Mouse (Mus musculus) left cerebral cortex, postnatal 14 days (tissue): Measurements from ENCODE around the gene Map3k11. TPM values are rescaled to one million over a fixed set of nuclear protein-coding genes. Genes with fewer than 3 reads are reported as not detected.

ENCODE experiments used
- DNase-seq, 2 experiments: peaks; one replicate each; pipeline ENCODE4 v3.0.0; 2021 to 2022; ENCODE audit warnings: low spot score in 2 of 2, mixed read lengths in 1 of 2
- intact Hi-C: fragments of 180-260 bp; cut with DNase I; formaldehyde crosslinking; loops from one replicate; pipeline ENCODE4 v1.15.1; 2025
- total RNA-seq, 2 experiments: library from RNA; stranded (reverse); gene quantifications; 2 replicates each; pipeline ENCODE4 v1.2.3; 2021

Gene Map3k11
- total RNA-seq, 2 experiments from 2014 or later: 12.6 to 15.9 TPM

DNA sequence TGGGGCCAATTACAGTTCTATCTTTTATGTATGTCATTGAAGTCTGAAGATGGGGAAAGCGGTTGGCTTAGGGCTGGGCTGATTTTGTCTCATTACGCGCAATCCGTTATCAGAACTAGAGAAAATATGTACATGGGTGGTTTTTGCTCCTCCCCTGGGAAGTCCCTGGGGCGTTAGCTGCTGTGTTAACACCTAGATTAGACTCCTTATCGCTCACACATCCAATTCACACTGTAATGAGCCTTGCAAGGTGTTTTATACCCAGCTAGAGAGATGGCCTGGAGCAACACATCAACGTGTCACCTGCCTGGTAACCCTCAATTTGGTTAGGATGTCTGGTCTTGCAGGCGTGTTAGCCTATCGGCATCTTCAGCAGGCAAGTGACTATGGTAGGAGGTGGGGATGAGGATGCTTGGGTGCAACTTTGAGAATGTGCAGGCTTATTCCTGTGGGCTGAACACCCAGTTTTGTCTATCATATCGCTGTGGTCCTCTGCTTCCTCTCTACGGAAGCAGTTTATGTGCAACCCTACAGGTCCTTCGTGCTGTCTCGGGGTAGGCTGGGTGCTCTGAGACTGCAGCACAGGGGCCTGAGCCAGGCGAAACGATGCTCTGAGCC lies 38.5 kb downstream of the Map3k11 start:
- no peak for DNase-seq
- intact Hi-C loops: loop anchor here (5.0 kb wide), 1 partner anchor 45 kb away; the partner anchor contains the start of gene Scyl1

DNA sequence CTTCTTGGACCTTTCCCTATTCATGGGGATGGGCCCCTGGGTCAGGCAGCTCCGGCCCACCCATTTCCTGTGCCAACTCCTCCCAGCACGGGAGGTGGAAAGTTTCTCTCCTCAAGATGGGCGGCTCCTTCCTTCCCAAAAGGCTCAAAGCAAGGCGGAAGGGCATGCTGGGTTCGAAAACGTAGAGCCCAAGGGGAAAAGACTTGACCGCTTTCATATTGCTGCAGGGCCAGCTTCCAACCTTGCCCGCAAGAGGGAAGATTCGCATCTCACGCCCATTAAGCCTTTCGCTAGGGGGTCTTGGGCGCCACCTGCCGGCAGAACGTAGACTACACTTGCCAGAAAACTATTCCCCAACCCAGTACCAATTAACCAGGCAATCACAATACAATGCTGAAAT lies 39.2 kb downstream of the Map3k11 start:
- intact Hi-C loops: loop anchor here (1.0 to 5.0 kb wide), 2 partner anchors 35 to 45 kb away; partner anchors contain the start of gene Scyl1
- DNase-seq: peak; percentile 85 to 89

DNA sequence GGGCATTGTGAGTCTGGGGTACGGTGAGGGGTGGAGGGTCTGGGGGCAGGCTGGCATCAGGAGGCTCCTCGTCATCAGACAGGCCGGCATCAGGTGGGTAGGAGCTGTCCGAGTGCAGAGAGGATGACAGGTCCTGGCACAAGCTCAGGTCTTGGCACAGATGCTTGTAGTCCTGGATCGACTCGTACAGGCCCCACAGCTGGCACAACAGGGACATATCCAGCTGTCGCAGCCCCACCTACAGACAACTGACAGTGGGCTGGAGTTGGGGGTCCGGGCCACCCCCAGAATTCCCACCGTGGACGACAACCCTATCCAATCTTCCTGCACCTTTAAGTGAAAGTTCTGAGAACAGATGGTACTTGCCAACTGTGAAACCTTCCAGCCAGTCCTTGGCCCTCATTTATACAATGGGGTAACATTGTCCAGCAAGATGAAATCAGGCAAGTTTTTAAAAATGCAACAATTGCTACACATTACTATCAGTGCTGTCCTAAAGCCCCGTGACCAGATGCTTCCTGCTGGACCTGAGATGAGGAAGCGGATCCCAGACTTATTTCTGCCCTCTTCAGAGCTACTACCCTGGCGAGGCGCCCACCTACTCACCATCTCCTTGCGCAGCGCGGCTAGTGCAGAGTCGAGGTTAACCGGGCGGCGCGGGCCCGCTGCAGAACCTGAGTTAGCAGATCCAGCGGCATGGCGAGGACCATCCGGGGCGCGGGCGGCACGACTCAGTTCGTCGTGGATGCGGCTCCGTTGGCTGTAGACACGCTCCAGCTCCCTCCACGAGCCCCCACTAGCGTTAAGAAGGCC lies 40.3 kb downstream of the Map3k11 start:
- intact Hi-C loops: loop anchor here (1.0 to 5.0 kb wide), 2 partner anchors 37 to 43 kb away; partner anchors contain the start of gene Scyl1
- DNase-seq: peak; percentile 67 to 70

DNA sequence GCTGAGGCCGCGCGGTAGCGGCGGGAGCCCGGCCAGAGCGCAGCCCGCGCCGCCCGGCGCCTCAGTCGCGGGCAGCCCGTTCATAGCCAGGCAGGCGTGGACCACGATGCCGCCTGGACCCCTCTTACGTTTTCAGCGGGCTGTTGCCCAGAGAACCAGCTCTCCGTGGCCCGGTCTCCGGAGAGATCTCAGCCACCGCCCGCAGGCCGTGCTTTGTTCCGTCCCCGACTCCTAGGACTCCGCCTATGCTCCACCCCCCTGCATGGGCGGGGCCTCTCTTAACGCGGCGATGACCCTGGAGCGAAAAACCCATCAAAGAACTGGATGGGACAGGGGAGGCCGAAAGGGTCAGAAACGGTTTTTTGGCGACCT lies 40.9 kb downstream of the Map3k11 start, which contains the start of gene Fam89b:
Fam89b (minus strand) TSS at position 210 of the 372 bp plus-strand sequence.
- peak; percentile 73 to 81 for DNase-seq
- intact Hi-C loops: loop anchor here (5.0 kb wide), 1 partner anchor 43 kb away; the partner anchor contains the start of gene Scyl1

DNA sequence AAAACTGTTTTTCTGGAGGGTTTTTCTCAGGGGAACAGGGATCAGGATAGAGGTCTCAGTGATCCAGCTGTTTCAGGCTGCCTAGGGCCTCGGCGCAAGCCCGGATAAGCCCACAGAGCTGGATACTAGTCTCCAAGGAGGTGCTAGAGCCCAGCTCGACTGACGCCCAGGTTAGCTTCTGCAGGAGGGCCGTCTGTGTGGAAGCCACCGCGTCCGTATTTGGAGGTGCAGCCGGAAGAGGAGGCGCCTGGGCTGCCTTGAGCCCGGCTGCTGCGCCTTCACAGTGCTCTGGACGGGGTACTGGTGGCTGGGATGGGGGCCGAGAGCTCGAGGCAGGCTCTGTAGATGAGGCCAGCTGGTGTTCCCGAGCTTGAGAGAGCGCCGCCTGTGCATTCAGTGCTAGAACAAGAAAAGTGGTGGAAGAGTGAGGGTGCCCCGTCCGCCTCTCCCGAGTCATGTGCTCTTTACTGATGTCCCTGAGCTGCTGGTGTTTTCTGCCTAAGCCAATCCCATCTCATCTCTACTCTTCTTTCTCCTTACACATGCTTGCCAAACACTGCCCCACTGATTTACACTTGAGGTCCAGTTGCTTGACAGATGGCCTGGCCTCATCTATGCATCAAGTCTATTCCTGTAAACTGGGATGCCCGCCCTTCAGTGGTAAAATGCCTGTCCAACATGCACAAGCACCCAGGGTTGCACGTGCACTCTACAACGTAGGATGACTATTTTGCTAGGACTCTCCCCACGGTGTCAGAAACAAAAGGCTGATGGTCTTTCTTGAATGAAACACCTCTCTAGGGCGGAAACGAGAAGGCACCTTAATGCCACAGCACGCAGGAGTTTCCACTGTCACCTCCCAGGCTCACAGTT lies 42.0 kb downstream of the Map3k11 start:
- intact Hi-C loops: no loop called here

DNA sequence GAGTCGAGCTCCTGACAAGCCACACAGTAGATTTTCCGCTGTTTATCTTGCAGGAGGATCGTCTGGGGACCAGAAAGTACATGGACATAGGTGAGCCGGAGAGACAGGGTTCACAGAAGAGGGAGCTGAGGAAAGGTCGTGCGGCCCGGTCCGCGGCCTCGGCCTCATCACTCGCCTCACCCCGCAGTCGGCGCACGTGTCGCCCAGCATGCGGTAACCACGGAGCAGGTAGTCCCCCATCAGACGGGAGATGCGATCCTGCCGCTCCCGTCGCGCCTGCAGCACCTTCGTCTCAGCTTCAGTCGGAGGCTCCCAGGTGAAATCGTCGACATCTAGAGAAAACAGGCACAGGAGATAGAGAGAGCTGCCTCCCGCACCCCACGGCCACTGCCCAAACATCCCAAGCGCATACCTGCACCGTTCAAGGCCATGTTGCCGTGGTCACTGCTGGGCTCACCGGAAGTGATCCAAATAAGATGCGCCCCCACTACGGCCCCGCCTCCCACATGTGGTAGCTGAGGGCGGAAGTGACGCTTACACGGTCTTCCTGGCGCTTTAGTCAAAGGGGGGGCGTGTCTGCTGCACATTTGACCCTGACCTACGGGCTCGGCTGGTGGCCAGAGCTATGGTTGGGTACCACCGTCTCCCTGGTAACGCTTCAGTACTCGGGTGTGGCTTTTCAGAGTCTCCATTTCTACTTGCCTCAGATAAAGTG lies 42.9 kb downstream of the Map3k11 start:
- intact Hi-C loops: no loop called here
- DNase-seq: peak; percentile 93 to 94

More for the DNA sequence above, 42.0 kb downstream of the Map3k11 start:
- no peak for DNase-seq

DNA sequence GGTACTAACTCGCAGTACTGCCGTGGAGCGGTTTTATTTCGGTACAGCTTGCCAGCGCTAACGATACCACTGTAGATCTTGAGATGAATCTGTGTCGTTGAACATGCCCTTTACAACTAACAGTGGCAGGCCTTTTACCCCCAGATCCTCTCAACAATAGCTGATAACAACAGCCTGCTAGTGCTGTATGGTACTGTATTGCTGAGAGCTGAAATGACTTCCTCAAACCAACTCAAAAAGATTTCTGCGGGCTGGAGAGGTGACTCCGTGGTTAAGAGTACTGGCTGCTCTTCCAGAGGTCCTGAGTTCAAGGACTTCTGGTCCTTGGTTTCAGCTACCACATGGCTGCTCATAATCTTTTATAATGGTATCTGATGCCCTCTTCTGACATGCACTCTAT lies 45.8 kb downstream of the Map3k11 start:
- intact Hi-C loops: no loop called here
- DNase-seq: no peak

DNA sequence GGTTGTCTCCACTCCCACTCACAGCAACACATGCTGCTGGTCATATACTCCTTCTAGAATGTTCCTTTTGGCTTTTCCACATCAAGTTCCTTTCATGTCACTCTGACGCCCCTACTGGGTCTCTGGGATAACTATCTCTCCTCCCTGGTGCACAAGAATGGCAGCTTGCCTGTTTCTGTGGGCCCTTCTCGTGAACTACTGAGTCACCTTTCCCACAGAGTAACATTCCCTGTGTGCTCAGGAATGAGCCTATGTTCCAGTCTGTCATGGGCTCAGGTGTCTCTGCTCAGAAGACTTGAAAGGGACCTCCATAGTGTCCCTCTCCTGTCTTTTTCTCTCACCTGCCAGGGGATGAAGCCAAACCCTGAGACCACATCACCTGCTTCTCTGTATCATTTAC lies 50.9 kb downstream of the Map3k11 start:
- no peak for DNase-seq
- intact Hi-C loops: no loop called here

DNA sequence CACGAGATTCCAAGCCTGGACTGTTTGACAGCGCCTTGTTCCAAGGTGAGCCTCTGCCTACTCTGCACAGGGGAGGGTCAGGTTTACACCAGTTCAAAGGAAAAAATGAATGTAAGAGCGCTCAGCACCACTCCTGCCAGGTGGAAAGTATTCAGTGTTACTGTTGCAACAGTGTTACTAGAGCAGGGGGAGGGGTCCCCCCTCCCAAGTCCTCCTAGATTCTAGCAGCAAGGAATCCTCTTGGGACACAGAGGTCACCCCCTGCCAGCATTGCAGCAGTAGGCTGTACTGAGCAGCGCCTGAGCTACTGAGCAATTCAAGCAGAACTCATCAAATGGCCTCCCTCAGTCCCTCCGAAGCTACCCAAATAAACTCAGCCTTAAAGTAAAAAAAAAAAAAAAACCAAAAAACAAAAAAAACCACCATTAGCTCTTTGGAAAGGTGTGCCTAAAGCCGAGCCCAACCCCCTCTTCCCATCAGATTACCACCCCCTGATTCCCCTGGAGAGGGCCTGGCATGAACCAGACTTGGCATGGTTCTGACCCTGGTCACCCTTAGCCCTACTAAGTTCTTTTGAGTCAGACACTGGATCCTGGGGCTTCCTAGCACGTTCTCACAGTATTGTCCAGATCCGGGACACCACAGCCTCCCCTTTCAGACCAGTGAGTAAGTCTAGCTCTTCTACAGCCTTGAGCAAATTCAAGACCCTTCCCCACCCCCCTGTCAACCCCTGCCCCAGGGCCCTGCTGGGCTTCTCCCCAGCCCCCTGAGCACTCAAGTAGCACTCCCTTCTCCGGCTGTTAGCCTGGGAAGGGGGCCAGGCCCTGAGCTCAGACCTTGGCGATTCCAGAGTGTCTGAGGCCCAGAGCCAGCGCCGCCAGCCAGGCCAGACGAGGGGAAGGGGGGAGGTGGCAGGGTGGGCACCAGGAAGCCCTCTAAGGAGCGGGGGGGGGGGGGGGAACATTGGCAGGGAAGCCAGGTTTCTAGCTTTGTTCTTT lies 52.1 kb downstream of the Map3k11 start, which contains the start of gene Ltbp3:
Ltbp3 (plus strand) TSS at position 585 of the 998 bp plus-strand sequence.
- DNase-seq: peak in 1 of 2 experiments; percentile 58
- intact Hi-C loops: no loop called here

DNA sequence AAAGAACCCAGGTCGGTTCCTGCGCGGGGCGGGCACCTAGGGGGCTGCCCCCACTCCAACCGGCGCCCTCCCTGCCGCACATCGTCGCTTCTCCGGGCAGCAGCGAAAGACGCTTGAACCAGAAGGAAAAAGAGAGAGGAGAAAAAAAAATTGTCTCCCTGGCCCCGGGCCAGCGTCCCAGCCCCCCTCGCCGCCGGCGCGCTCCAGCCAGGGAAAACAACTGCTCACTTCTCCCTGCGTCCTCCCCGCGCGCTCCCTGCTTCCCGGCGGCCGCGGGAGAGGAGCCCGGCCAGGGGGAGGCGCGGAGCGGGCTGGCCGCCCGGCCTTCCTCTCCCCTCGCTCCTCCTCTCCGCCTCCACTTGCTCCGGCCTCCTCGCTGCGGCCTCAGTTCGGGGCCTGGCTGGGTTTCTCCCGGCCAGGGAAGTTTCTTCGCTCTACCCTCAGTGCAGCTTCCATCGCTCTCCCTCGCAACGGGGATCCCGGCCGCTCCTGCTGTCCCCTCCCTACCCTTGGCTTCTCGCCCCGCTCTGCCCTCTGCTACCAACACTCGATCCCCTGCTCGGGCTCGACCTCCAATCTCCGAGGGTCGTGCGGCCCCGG lies 53.2 kb downstream of the Map3k11 start:
- peak; percentile 67 to 70 for DNase-seq
- intact Hi-C loops: no loop called here

DNA sequence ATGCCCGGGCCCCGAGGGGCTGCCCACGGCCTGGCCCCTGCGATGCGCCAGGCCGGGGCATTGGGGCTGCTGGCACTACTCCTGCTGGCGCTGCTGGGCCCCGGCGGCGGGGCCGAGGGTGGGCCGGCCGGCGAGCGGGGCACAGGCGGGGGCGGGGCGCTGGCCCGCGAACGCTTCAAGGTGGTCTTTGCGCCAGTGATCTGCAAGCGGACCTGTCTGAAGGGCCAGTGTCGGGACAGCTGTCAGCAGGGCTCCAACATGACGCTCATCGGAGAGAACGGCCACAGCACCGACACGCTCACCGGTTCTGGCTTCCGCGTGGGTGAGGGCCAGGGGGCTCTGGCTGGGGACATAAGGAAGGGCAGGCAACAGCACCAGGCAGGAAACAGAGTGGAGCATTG lies 53.7 kb downstream of the Map3k11 start:
- DNase-seq: no peak

DNA sequence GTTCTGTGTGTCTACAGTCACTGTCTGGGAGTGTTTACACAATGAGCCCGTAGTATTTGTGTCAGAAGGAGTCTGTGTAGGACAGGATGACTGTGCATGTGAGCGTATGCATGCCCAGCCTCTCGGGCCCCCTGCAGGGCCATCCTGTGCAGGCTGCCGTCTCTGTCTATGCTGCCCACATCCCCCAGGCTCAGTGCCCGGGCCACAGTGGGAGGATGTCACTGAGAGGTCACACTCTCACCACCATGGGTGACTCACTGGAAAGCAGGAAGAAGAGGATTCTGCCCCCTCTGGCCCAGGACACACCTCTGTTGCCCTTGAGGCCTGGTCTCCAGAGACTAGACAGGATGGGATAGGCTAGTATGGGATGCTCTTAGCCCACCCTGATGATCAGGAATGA lies 55.0 kb downstream of the Map3k11 start:
- no peak for DNase-seq
- intact Hi-C loops: no loop called here

More for the DNA sequence above, 53.7 kb downstream of the Map3k11 start:
- intact Hi-C loops: no loop called here

DNA sequence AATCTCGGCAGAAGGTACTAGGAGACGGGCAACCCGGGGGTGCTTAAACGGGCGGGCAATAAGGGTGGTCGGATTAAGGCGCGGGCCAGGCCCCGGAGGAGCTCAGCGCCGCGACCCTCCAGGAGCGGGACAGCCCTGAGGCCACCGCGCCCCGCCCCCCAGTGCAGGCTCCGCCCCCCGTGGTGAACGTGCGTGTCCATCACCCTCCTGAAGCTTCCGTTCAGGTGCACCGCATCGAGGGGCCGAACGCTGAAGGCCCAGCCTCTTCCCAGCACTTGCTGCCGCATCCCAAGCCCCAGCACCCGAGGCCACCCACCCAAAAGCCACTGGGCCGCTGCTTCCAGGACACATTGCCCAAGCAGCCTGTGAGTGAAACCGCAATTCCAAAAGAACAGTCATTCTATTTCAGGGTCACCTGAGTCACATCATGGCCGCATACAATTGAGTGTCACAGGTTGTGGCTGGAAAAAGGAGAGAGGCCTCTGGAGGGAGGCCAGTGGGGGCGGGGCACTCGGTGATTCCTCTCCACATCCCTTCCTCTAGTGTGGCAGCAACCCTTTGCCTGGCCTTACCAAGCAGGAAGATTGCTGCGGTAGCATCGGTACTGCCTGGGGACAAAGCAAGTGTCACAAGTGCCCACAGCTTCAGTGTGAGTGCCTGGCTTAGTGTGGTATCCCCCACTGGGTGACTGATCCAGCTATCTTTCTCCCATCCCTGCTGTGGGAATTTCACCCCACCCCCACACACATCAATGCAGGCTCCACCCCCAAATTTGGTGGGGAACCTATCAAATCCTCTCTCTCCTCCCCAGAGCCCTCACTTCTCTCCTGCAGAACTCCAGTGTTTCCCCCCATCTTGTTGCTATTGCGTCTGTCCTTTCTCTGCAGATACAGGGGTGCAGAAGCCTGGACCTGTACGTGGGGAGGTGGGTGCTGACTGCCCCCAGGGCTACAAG lies 57.5 kb downstream of the Map3k11 start:
- no peak for DNase-seq
- intact Hi-C loops: no loop called here

DNA sequence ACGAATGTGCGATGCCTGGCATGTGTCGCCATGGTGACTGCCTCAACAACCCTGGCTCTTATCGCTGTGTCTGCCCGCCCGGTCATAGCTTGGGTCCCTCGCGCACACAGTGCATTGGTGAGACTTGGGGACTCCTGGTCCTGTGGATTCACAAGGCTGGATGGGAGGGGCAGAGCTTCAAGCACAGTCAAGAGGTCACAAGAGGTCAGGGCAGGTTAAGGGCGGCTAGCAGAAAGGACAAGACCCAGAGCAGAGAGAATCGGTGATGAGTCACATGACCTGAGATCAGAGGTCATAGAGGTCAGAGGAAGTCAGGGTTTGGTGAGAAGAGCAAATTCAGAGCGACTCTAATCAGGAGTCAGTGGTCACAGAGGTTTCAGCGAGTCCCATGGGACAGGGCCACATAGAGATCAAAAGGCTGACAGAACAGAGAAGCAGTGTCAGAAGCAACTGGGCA lies 58.4 kb downstream of the Map3k11 start:
- DNase-seq: no peak
- intact Hi-C loops: no loop called here

DNA sequence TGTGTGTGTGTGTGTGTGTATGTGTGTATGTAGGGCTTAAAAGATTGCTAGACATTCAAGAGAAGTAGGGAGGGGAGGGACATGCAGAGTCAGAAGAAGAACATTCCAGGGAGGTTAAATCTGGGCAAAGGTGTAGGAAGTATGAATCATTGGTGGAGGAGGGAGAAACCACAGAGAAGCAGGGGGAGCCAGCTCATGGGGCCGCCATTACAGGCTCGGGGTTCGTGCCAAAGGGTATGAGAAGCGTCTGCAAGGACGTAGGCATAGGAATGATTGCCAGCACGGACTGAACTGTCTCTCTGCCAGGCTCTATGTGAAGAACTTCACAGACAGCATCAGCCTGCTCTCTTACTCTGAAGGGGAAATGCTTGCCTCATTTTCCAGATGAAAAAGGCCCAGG lies 60.9 kb downstream of the Map3k11 start:
- intact Hi-C loops: no loop called here
- DNase-seq: no peak

DNA sequence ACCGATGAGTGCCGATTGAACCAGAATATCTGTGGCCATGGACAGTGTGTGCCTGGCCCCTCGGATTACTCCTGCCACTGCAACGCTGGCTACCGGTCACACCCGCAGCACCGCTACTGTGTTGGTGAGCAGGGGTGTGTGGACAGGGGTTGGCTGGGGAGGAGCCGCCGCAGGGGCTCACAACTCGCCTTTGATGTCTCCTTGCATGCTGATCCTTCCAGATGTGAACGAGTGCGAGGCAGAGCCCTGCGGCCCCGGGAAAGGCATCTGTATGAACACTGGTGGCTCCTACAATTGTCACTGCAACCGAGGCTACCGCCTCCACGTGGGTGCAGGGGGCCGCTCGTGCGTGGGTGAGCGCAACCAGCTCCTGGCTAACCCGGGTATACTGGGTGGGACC lies 62.4 kb downstream of the Map3k11 start:
- intact Hi-C loops: no loop called here
- no peak for DNase-seq
